Mouse (Mus musculus) limb, embryonic 14.5 days (tissue): ENCODE data around the gene Oxld1. TPM values are rescaled to one million over a fixed set of nuclear protein-coding genes. Genes with fewer than 3 reads are reported as not detected.
A peak's percentile ranks its signal among the peaks of the same experiment; 100 is the strongest.
"Not testable (repeated sequence)": the region's sequence is repeated elsewhere in the genome, so short reads cannot be mapped to it uniquely, and the experiment has no call there.

Source experiments
- ATAC-seq: fragments of 200-750 bp; cut with Nextera tagmentation; 2 replicates; pipeline ENCODE4 v1.8.0; 2017; ENCODE audit warnings: low read depth, moderate number of reproducible peaks, moderate TSS enrichment; ENCODE audit not compliant: low FRiP score
- DNase-seq: peaks from one replicate; pipeline ENCODE4 v3.0.0-alpha.2; 2015; ENCODE audit warnings: low spot score
- H3K27ac ChIP-seq: fragments of 300-500 bp; sonication (generic); replicated peaks from 2 replicates; pipeline ENCODE4 v1.5.1; 2014; ENCODE audit warnings: low read depth, mild to moderate bottlenecking, low read length, moderate library complexity, mixed read lengths
- H3K27me3 ChIP-seq: fragments of 300-500 bp; sonication (generic); 2 replicates; pipeline ENCODE4 v1.6.1; 2014; ENCODE audit warnings: low read length, mixed read lengths; ENCODE audit not compliant: control insufficient read depth, insufficient read depth
- H3K36me3 ChIP-seq: fragments of 300-500 bp; sonication (generic); 2 replicates; pipeline ENCODE4 v1.6.1; 2014; ENCODE audit warnings: mild to moderate bottlenecking, low read length, moderate library complexity, mixed read lengths; ENCODE audit not compliant: control insufficient read depth, insufficient read depth
- H3K4me1 ChIP-seq: fragments of 300-500 bp; sonication (generic); 2 replicates; pipeline ENCODE4 v1.6.1; 2014; ENCODE audit warnings: antibody characterized with exemption, low read length, mixed read lengths; ENCODE audit not compliant: control insufficient read depth, insufficient read depth
- H3K4me2 ChIP-seq: fragments of 300-500 bp; sonication (generic); replicated peaks from 2 replicates; pipeline ENCODE4 v1.6.1; 2014; ENCODE audit warnings: low read depth, mild to moderate bottlenecking, low read length, moderate library complexity; ENCODE audit not compliant: severe bottlenecking
- H3K4me3 ChIP-seq: fragments of 300-500 bp; sonication (generic); replicated peaks from 2 replicates; pipeline ENCODE4 v1.5.1; 2014; ENCODE audit warnings: low read length
- H3K9ac ChIP-seq: fragments of 300-500 bp; sonication (generic); 2 replicates; pipeline ENCODE4 v1.6.1; 2014; ENCODE audit warnings: mild to moderate bottlenecking, low read depth, low read length, moderate library complexity; ENCODE audit not compliant: severe bottlenecking
- H3K9me3 ChIP-seq: fragments of 300-500 bp; sonication (generic); 2 replicates; pipeline ENCODE4 v1.6.1; 2016; ENCODE audit warnings: low read length; ENCODE audit not compliant: control insufficient read depth
- POLR2A ChIP-seq: fragments of 200-500 bp; IDR thresholded peaks from 2 replicates; pipeline ENCODE4 v1.8.0; 2012; ENCODE audit warnings: inconsistent platforms, mild to moderate bottlenecking, moderate library complexity, borderline replicate concordance; ENCODE audit not compliant: insufficient read depth, insufficient read length; ENCODE audit errors: extremely low read depth
- WGBS: fragments of 180-500 bp; shearing (Covaris S2); extraction: QIAGEN DNeasy Blood & Tissue Kit; methylation state at CpG from one replicate; pipeline ENCODE4 v1.1.7; 2014; 5-methylcytosine and 5-hydroxymethylcytosine counted together
- polyA plus RNA-seq, 2 experiments: library from polyadenylated mRNA; depleted of rRNA in 1 of 2; stranded (reverse) in 1 of 2; unstranded in 1 of 2; fragments of >200 nt; fragmentation: Nextera tagmentation in 1 of 2; extraction: Ambion mirVana in 1 of 2; gene quantifications; 2 replicates each; pipeline versions ENCODE4 v1.2.1 to v1.2.3; 2012 to 2014

Gene Oxld1
- polyA plus RNA-seq, 2 experiments = 12.3 to 14.3 TPM

DNA sequence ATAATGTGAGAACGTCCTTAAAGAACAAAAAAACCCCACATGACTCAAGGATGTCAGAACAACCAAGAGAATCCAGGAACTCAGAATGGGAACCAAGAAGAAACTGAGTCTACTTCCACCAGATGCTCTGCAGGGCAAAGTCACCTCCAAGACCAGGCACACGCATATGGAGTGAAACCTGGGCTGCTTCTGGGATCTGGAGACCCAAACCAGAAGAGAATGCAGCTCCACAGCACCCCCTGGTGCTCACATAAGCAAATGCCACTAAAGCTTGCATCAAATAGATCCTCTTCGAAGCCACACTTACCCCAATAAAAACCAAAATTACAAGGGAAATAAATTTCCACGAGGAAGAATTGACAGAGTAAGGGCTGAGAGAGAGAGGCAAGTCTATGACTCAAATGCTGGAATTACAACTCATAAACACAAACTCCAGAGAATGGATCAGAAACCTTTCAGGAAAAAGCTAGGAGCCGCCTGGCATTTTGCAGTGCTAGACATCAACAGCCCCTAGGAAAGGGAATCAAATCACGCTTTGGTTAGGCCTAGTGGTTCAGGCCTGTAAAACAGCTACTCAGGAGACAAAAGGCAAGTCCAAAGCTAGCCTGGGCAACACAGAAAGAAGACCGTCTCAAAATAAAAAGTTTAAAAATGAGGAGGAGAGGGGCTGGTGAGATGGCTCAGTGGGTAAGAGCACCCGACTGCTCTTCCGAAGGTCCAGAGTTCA, 34.1 kb downstream of the Oxld1 start:
- DNase-seq = peak; percentile 75

GRCm38 (mm10) chr11:120422651-120423568, 35.0 kb downstream of the Oxld1 start:
- TF ChIP-seq POLR2A = no peak
- H3K4me3 ChIP-seq = no peak overlapping the region
- no peaks in the 10 kb centered on the region for H3K9me3 ChIP-seq
- ATAC-seq = no peak
- no peak overlapping the region for H3K4me2 ChIP-seq
- peaks cover 11% of the 10 kb centered on the region; the same call in 1 of the 2 replicates for H3K4me1 ChIP-seq
- no peak overlapping the region for H3K9ac ChIP-seq
- H3K36me3 ChIP-seq = peaks cover 81% of the 10 kb centered on the region
- DNase-seq = no peak
- H3K27me3 ChIP-seq = no peaks in the 10 kb centered on the region
- 0 out of 2 replicates have a peak overlapping the region, but pooled peaks have one; percentile 33 for H3K27ac ChIP-seq
- 50% methylated on average over 13 of the region's 13 CpGs for WGBS

More for the DNA sequence above, 34.1 kb downstream of the Oxld1 start:
- Histone ChIP-seq H3K4me2 (no peak overlapping the region), H3K27me3 (no peaks in the 10 kb centered on the region), H3K4me3 (no peak overlapping the region), H3K9me3 (no peaks in the 10 kb centered on the region), H3K36me3 (peaks cover 81% of the 10 kb centered on the region), H3K27ac (no peak overlapping the region), H3K4me1 (peaks cover 11% of the 10 kb centered on the region; the same call in 1 of the 2 replicates), H3K9ac (no peak overlapping the region)
- WGBS = 52% methylated on average over 9 of the region's 9 CpGs
- peak; percentile 30; the same call in 1 of the 2 replicates for ATAC-seq
- no peak for TF ChIP-seq POLR2A

- 94% methylated on average over 1 of the region's 1 CpGs for WGBS
- H3K36me3 ChIP-seq = peaks cover 85% of the 10 kb centered on the region
These were observed 39.3 kb downstream of the Oxld1 start for GRCm38 (mm10) chr11:120418592-120418991.

DNA sequence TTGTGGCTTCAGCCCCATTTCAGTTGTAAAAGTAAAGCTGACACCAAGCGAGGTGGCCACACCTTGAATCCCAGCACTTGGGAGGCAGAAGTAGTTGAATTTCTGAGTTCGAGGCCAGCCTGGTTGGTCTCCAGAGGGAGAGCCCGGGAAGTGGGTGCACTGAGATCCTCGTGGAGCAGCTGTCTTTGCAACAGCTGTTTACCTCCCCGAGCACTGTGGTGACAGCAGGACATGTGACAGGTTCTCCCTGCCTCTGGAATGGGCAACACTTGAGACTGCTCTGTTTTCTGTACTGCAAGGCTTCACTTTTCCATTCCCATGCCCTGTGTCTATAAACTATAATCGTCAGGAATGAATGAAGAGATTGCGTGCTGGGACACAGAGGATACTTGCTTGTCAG, 40.0 kb downstream of the Oxld1 start:
- no peak for ATAC-seq
- H3K9ac ChIP-seq = no peak overlapping the region
- 93% methylated on average over 7 of the region's 7 CpGs for WGBS

More at GRCm38 (mm10) chr11:120418592-120418991, 39.3 kb downstream of the Oxld1 start:
- ATAC-seq (no peak), DNase-seq (no peak)
- no peak for TF ChIP-seq POLR2A
- Histone ChIP-seq H3K4me3 (no peak overlapping the region), H3K27me3 (no peaks in the 10 kb centered on the region), H3K4me2 (no peak overlapping the region), H3K27ac (no peak overlapping the region), H3K9me3 (no peaks in the 10 kb centered on the region), H3K9ac (no peak overlapping the region), H3K4me1 (peaks cover 8% of the 10 kb centered on the region; the same call in 1 of the 2 replicates)

GRCm38 (mm10) chr11:120413621-120414020, 44.2 kb downstream of the Oxld1 start:
- WGBS = 98% methylated on average over 7 of the region's 10 CpGs
- peaks cover 95% of the 10 kb centered on the region for H3K36me3 ChIP-seq

More for the DNA sequence above, 40.0 kb downstream of the Oxld1 start:
- Histone ChIP-seq H3K4me1 (peaks cover 2% of the 10 kb centered on the region; the same call in 1 of the 2 replicates), H3K36me3 (peaks cover 91% of the 10 kb centered on the region), H3K4me2 (no peak overlapping the region), H3K9me3 (no peaks in the 10 kb centered on the region), H3K27ac (no peak overlapping the region), H3K27me3 (no peaks in the 10 kb centered on the region), H3K4me3 (no peak overlapping the region)
- DNase-seq = no peak
- TF ChIP-seq POLR2A = no peak

More at GRCm38 (mm10) chr11:120413621-120414020, 44.2 kb downstream of the Oxld1 start:
- not testable (repeated sequence) for H3K4me1 ChIP-seq, DNase-seq, H3K27me3 ChIP-seq, H3K9me3 ChIP-seq, H3K4me2 ChIP-seq, H3K9ac ChIP-seq, H3K27ac ChIP-seq, H3K4me3 ChIP-seq, ATAC-seq

Other genes with a start within 250 kb of the Oxld1 start
- 22.9 and 28.3 TPM in 2 replicates for gene Bahcc1, start 225.1 kb downstream of the Oxld1 start, polyA plus RNA-seq (2012; rRNA removed)
- 14.0 and 14.9 TPM in 2 replicates for gene Bahcc1, start 225.1 kb downstream of the Oxld1 start, polyA plus RNA-seq (2014; fragmentation: Nextera tagmentation; extraction: Ambion mirVana)
- 1,359 and 1,631 TPM in 2 replicates for gene Actg1, start 109.5 kb downstream of the Oxld1 start, polyA plus RNA-seq (2012; rRNA removed)
- gene Actg1, start 109.5 kb downstream of the Oxld1 start, polyA plus RNA-seq (2014; fragmentation: Nextera tagmentation; extraction: Ambion mirVana) = 2,223 and 2,513 TPM in 2 replicates
- 0.32 and 0.36 TPM in 2 replicates for gene Fscn2, start 96.5 kb downstream of the Oxld1 start, polyA plus RNA-seq (2012; rRNA removed)
- 0.88 and 1.6 TPM in 2 replicates for gene Fscn2, start 96.5 kb downstream of the Oxld1 start, polyA plus RNA-seq (2014; fragmentation: Nextera tagmentation; extraction: Ambion mirVana)
- gene Faap100, start 79.3 kb downstream of the Oxld1 start, polyA plus RNA-seq (2012; rRNA removed) = 45.0 and 64.7 TPM in 2 replicates
- 33.9 and 42.0 TPM in 2 replicates for gene Faap100, start 79.3 kb downstream of the Oxld1 start, polyA plus RNA-seq (2014; fragmentation: Nextera tagmentation; extraction: Ambion mirVana)
- 51.5 and 59.2 TPM in 2 replicates for gene Nploc4, start 20.4 kb downstream of the Oxld1 start, polyA plus RNA-seq (2012; rRNA removed)
- gene Nploc4, start 20.4 kb downstream of the Oxld1 start, polyA plus RNA-seq (2014; fragmentation: Nextera tagmentation; extraction: Ambion mirVana) = 38.8 and 41.8 TPM in 2 replicates
- gene Tspan10, start 15.4 kb downstream of the Oxld1 start, polyA plus RNA-seq (2012; rRNA removed) = 0.20 and 0.23 TPM in 2 replicates
- gene Tspan10, start 15.4 kb downstream of the Oxld1 start, polyA plus RNA-seq (2014; fragmentation: Nextera tagmentation; extraction: Ambion mirVana) = not detected in 2 replicates
- gene Pde6g, start 4.6 kb downstream of the Oxld1 start, polyA plus RNA-seq (2012; rRNA removed) = 0.31 and 0.70 TPM in 2 replicates
- not detected in 2 replicates for gene Pde6g, start 4.6 kb downstream of the Oxld1 start, polyA plus RNA-seq (2014; fragmentation: Nextera tagmentation; extraction: Ambion mirVana)
- gene Ccdc137, start within 50 bp of the Oxld1 start, polyA plus RNA-seq (2012; rRNA removed) = 42.1 and 43.0 TPM in 2 replicates
- 29.2 TPM in 2 replicates for gene Ccdc137, start within 50 bp of the Oxld1 start, polyA plus RNA-seq (2014; fragmentation: Nextera tagmentation; extraction: Ambion mirVana)
- 45.2 and 52.7 TPM in 2 replicates for gene Arl16, start 9.5 kb upstream of the Oxld1 start, polyA plus RNA-seq (2012; rRNA removed)
- gene Arl16, start 9.5 kb upstream of the Oxld1 start, polyA plus RNA-seq (2014; fragmentation: Nextera tagmentation; extraction: Ambion mirVana) = 48.9 and 49.7 TPM in 2 replicates
- 87.0 and 101 TPM in 2 replicates for gene Mrpl12, start 26.5 kb upstream of the Oxld1 start, polyA plus RNA-seq (2012; rRNA removed)
- 127 and 142 TPM in 2 replicates for gene Mrpl12, start 26.5 kb upstream of the Oxld1 start, polyA plus RNA-seq (2014; fragmentation: Nextera tagmentation; extraction: Ambion mirVana)
- 54.4 and 75.1 TPM in 2 replicates for gene Slc25a10, start 33.8 kb upstream of the Oxld1 start, polyA plus RNA-seq (2012; rRNA removed)
- 44.1 and 44.4 TPM in 2 replicates for gene Slc25a10, start 33.8 kb upstream of the Oxld1 start, polyA plus RNA-seq (2014; fragmentation: Nextera tagmentation; extraction: Ambion mirVana)
- gene Gcgr, start 72.6 kb upstream of the Oxld1 start, polyA plus RNA-seq (2012; rRNA removed) = 11.2 and 15.0 TPM in 2 replicates
- gene Gcgr, start 72.6 kb upstream of the Oxld1 start, polyA plus RNA-seq (2014; fragmentation: Nextera tagmentation; extraction: Ambion mirVana) = 4.9 and 6.3 TPM in 2 replicates
- gene Mcrip1, start 91.7 kb upstream of the Oxld1 start, polyA plus RNA-seq (2012; rRNA removed) = 203 and 265 TPM in 2 replicates
- gene Mcrip1, start 91.7 kb upstream of the Oxld1 start, polyA plus RNA-seq (2014; fragmentation: Nextera tagmentation; extraction: Ambion mirVana) = 271 and 274 TPM in 2 replicates
- 2.7 and 3.7 TPM in 2 replicates for gene Ppp1r27, start 93.1 kb upstream of the Oxld1 start, polyA plus RNA-seq (2012; rRNA removed)
- gene Ppp1r27, start 93.1 kb upstream of the Oxld1 start, polyA plus RNA-seq (2014; fragmentation: Nextera tagmentation; extraction: Ambion mirVana) = 3.3 and 3.5 TPM in 2 replicates
- gene P4hb, start 115.2 kb upstream of the Oxld1 start, polyA plus RNA-seq (2012; rRNA removed) = 569 and 645 TPM in 2 replicates
- 968 and 988 TPM in 2 replicates for gene P4hb, start 115.2 kb upstream of the Oxld1 start, polyA plus RNA-seq (2014; fragmentation: Nextera tagmentation; extraction: Ambion mirVana)
- 610 and 750 TPM in 2 replicates for gene Arhgdia, start 123.6 kb upstream of the Oxld1 start, polyA plus RNA-seq (2012; rRNA removed)
- gene Arhgdia, start 123.6 kb upstream of the Oxld1 start, polyA plus RNA-seq (2014; fragmentation: Nextera tagmentation; extraction: Ambion mirVana) = 566 and 572 TPM in 2 replicates
- gene Alyref, start 140.3 kb upstream of the Oxld1 start, polyA plus RNA-seq (2012; rRNA removed) = 96.8 and 143 TPM in 2 replicates
- 478 TPM in 2 replicates for gene Alyref, start 140.3 kb upstream of the Oxld1 start, polyA plus RNA-seq (2014; fragmentation: Nextera tagmentation; extraction: Ambion mirVana)
- gene Anapc11, start 140.4 kb upstream of the Oxld1 start, polyA plus RNA-seq (2012; rRNA removed) = 190 and 205 TPM in 2 replicates
- gene Anapc11, start 140.4 kb upstream of the Oxld1 start, polyA plus RNA-seq (2014; fragmentation: Nextera tagmentation; extraction: Ambion mirVana) = 248 and 254 TPM in 2 replicates
- gene Npb, start 150.4 kb upstream of the Oxld1 start, polyA plus RNA-seq (2012; rRNA removed) = 2.1 and 3.3 TPM in 2 replicates
- 2.1 and 2.7 TPM in 2 replicates for gene Npb, start 150.4 kb upstream of the Oxld1 start, polyA plus RNA-seq (2014; fragmentation: Nextera tagmentation; extraction: Ambion mirVana)
- gene Pcyt2, start 159.9 kb upstream of the Oxld1 start, polyA plus RNA-seq (2012; rRNA removed) = 247 and 305 TPM in 2 replicates
- gene Pcyt2, start 159.9 kb upstream of the Oxld1 start, polyA plus RNA-seq (2014; fragmentation: Nextera tagmentation; extraction: Ambion mirVana) = 101 and 119 TPM in 2 replicates
- gene Sirt7, start 167.2 kb upstream of the Oxld1 start, polyA plus RNA-seq (2012; rRNA removed) = 43.7 and 47.0 TPM in 2 replicates
- 27.5 and 28.9 TPM in 2 replicates for gene Sirt7, start 167.2 kb upstream of the Oxld1 start, polyA plus RNA-seq (2014; fragmentation: Nextera tagmentation; extraction: Ambion mirVana)
- 56.9 and 67.7 TPM in 2 replicates for gene Mafg, start 175.5 kb upstream of the Oxld1 start, polyA plus RNA-seq (2012; rRNA removed)
- 26.1 and 30.5 TPM in 2 replicates for gene Mafg, start 175.5 kb upstream of the Oxld1 start, polyA plus RNA-seq (2014; fragmentation: Nextera tagmentation; extraction: Ambion mirVana)
- 66.4 and 78.8 TPM in 2 replicates for gene Pycr1, start 185.7 kb upstream of the Oxld1 start, polyA plus RNA-seq (2012; rRNA removed)
- gene Pycr1, start 185.7 kb upstream of the Oxld1 start, polyA plus RNA-seq (2014; fragmentation: Nextera tagmentation; extraction: Ambion mirVana) = 50.3 and 56.9 TPM in 2 replicates
- gene Myadml2, start 190.1 kb upstream of the Oxld1 start, polyA plus RNA-seq (2012; rRNA removed) = 0.22 and 0.60 TPM in 2 replicates
- 0.68 and 1.6 TPM in 2 replicates for gene Myadml2, start 190.1 kb upstream of the Oxld1 start, polyA plus RNA-seq (2014; fragmentation: Nextera tagmentation; extraction: Ambion mirVana)
- 12.8 and 17.7 TPM in 2 replicates for gene Notum, start 203.1 kb upstream of the Oxld1 start, polyA plus RNA-seq (2012; rRNA removed)
- 4.6 and 4.7 TPM in 2 replicates for gene Notum, start 203.1 kb upstream of the Oxld1 start, polyA plus RNA-seq (2014; fragmentation: Nextera tagmentation; extraction: Ambion mirVana)
- gene Aspscr1, start 214.9 kb upstream of the Oxld1 start, polyA plus RNA-seq (2012; rRNA removed) = 73.9 and 88.6 TPM in 2 replicates
- gene Aspscr1, start 214.9 kb upstream of the Oxld1 start, polyA plus RNA-seq (2014; fragmentation: Nextera tagmentation; extraction: Ambion mirVana) = 96.1 and 101 TPM in 2 replicates